Mouse (Mus musculus): ENCODE measurements at regions not wholly inside any gene's neighbourhood (a gene's known extent, or its start where the extent isn't known, plus 50 kb on each side); places are given as distances from the start of the nearest gene placed in this dataset.

GRCm38 (mm10) chr2:47822746-47823271, 991.1 kb upstream of the Acvr2a start:
- H3K36me3 ChIP-seq (ENCODE audit: insufficient read depth, low read length): no peaks in the 10 kb centered on the region
- no peak overlapping the region for H3K9ac ChIP-seq (replicated peaks; ENCODE audit: low read length, poor library complexity, severe bottlenecking)
- H3K27ac ChIP-seq (ENCODE audit: low read depth, low read length): no peak overlapping the region
- H3K9me3 ChIP-seq (ENCODE audit: low read length): no peaks in the 10 kb centered on the region
- H3K27me3 ChIP-seq (ENCODE audit: insufficient read depth, low read length): no peaks in the 10 kb centered on the region
- DNase-seq (ENCODE audit: low spot score) (no peak), ATAC-seq (ENCODE audit: low FRiP score) (no peak)
- no peaks in the 10 kb centered on the region for H3K4me1 ChIP-seq (ENCODE audit: insufficient read depth, low read length)
- 76% methylated on average over 2 of the region's 2 CpGs for WGBS
- no peak overlapping the region for H3K4me2 ChIP-seq (ENCODE audit: low read depth, low read length, poor library complexity, severe bottlenecking)
- H3K4me3 ChIP-seq (ENCODE audit: low read depth, low read length): no peak overlapping the region
- TF ChIP-seq CTCF (IDR thresholded peaks at IDR 0.05): no peak

GRCm38 (mm10) chr2:47832493-47832892, 981.4 kb upstream of the Acvr2a start:
- no peak for ATAC-seq (ENCODE audit: low FRiP score)
- Histone ChIP-seq H3K27ac (ENCODE audit: low read depth, low read length) (no peak overlapping the region), H3K4me1 (ENCODE audit: insufficient read depth, low read length) (no peaks in the 10 kb centered on the region), H3K4me3 (ENCODE audit: low read depth, low read length) (no peak overlapping the region), H3K9ac (replicated peaks; ENCODE audit: low read length, poor library complexity, severe bottlenecking) (no peak overlapping the region), H3K27me3 (ENCODE audit: insufficient read depth, low read length) (no peaks in the 10 kb centered on the region), H3K9me3 (ENCODE audit: low read length) (no peaks in the 10 kb centered on the region), H3K4me2 (ENCODE audit: low read depth, low read length, poor library complexity, severe bottlenecking) (no peak overlapping the region), H3K36me3 (ENCODE audit: insufficient read depth, low read length) (no peaks in the 10 kb centered on the region)
- WGBS: 88% methylated on average over 1 of the region's 1 CpGs
- DNase-seq (ENCODE audit: low spot score): no peak
- TF ChIP-seq CTCF (IDR thresholded peaks at IDR 0.05): no peak

GRCm38 (mm10) chr2:47833517-47833916, 980.4 kb upstream of the Acvr2a start:
- H3K9ac ChIP-seq (replicated peaks; ENCODE audit: low read length, poor library complexity, severe bottlenecking): no peak overlapping the region
- no peak overlapping the region for H3K4me2 ChIP-seq (ENCODE audit: low read depth, low read length, poor library complexity, severe bottlenecking)
- WGBS: 72% methylated on average over 1 of the region's 1 CpGs
- no peaks in the 10 kb centered on the region for H3K9me3 ChIP-seq (ENCODE audit: low read length)
- no peak overlapping the region for H3K27ac ChIP-seq (ENCODE audit: low read depth, low read length)
- ATAC-seq (ENCODE audit: low FRiP score): no peak
- TF ChIP-seq CTCF (IDR thresholded peaks at IDR 0.05): no peak
- H3K27me3 ChIP-seq (ENCODE audit: insufficient read depth, low read length): no peaks in the 10 kb centered on the region
- no peaks in the 10 kb centered on the region for H3K4me1 ChIP-seq (ENCODE audit: insufficient read depth, low read length)
- H3K36me3 ChIP-seq (ENCODE audit: insufficient read depth, low read length): no peaks in the 10 kb centered on the region
- no peak overlapping the region for H3K4me3 ChIP-seq (ENCODE audit: low read depth, low read length)
- DNase-seq (ENCODE audit: low spot score): no peak

- no peaks in the 10 kb centered on the region for H3K9me3 ChIP-seq (ENCODE audit: low read length)
- no peak overlapping the region for H3K4me3 ChIP-seq (ENCODE audit: low read depth, low read length)
- DNase-seq (ENCODE audit: low spot score) (peak; percentile 3), ATAC-seq (ENCODE audit: low FRiP score) (no peak)
- 79% methylated on average over 5 of the region's 5 CpGs for WGBS
- H3K27me3 ChIP-seq (ENCODE audit: insufficient read depth, low read length): no peaks in the 10 kb centered on the region
- H3K4me2 ChIP-seq (ENCODE audit: low read depth, low read length, poor library complexity, severe bottlenecking): no peak overlapping the region
- H3K4me1 ChIP-seq (ENCODE audit: insufficient read depth, low read length): no peaks in the 10 kb centered on the region
- TF ChIP-seq CTCF (IDR thresholded peaks at IDR 0.05): no peak
- H3K27ac ChIP-seq (ENCODE audit: low read depth, low read length): no peak overlapping the region
- H3K9ac ChIP-seq (replicated peaks; ENCODE audit: low read length, poor library complexity, severe bottlenecking): no peak overlapping the region
- H3K36me3 ChIP-seq (ENCODE audit: insufficient read depth, low read length): no peaks in the 10 kb centered on the region
Measured at GRCm38 (mm10) chr2:47834055-47834799, 979.7 kb upstream of the Acvr2a start.

- no peak overlapping the region for H3K4me3 ChIP-seq (ENCODE audit: low read depth, low read length)
- DNase-seq (ENCODE audit: low spot score): peak; percentile 44
- no peaks in the 10 kb centered on the region for H3K9me3 ChIP-seq (ENCODE audit: low read length)
- ATAC-seq (ENCODE audit: low FRiP score): no peak
- H3K36me3 ChIP-seq (ENCODE audit: insufficient read depth, low read length): no peaks in the 10 kb centered on the region
- no peak overlapping the region for H3K27ac ChIP-seq (ENCODE audit: low read depth, low read length)
- H3K4me2 ChIP-seq (ENCODE audit: low read depth, low read length, poor library complexity, severe bottlenecking): no peak overlapping the region
- TF ChIP-seq CTCF (IDR thresholded peaks at IDR 0.05): no peak
- no peaks in the 10 kb centered on the region for H3K27me3 ChIP-seq (ENCODE audit: insufficient read depth, low read length)
- 78% methylated on average over 3 of the region's 3 CpGs for WGBS
- no peaks in the 10 kb centered on the region for H3K4me1 ChIP-seq (ENCODE audit: insufficient read depth, low read length)
- no peak overlapping the region for H3K9ac ChIP-seq (replicated peaks; ENCODE audit: low read length, poor library complexity, severe bottlenecking)
Measured at GRCm38 (mm10) chr2:47857229-47857628, 956.7 kb upstream of the Acvr2a start.

- no peak overlapping the region for H3K4me3 ChIP-seq (ENCODE audit: low read depth, low read length)
- H3K4me2 ChIP-seq (ENCODE audit: low read depth, low read length, poor library complexity, severe bottlenecking): no peak overlapping the region
- WGBS: 95% methylated on average over 1 of the region's 1 CpGs
- H3K9me3 ChIP-seq (ENCODE audit: low read length): no peaks in the 10 kb centered on the region
- no peak for TF ChIP-seq CTCF (IDR thresholded peaks at IDR 0.05)
- H3K27me3 ChIP-seq (ENCODE audit: insufficient read depth, low read length): no peaks in the 10 kb centered on the region
- no peak overlapping the region for H3K9ac ChIP-seq (replicated peaks; ENCODE audit: low read length, poor library complexity, severe bottlenecking)
- no peaks in the 10 kb centered on the region for H3K36me3 ChIP-seq (ENCODE audit: insufficient read depth, low read length)
- no peak overlapping the region for H3K27ac ChIP-seq (ENCODE audit: low read depth, low read length)
- ATAC-seq (ENCODE audit: low FRiP score) (no peak), DNase-seq (ENCODE audit: low spot score) (no peak)
- H3K4me1 ChIP-seq (ENCODE audit: insufficient read depth, low read length): no peaks in the 10 kb centered on the region
Measured at GRCm38 (mm10) chr2:47862446-47862845, 951.5 kb upstream of the Acvr2a start.
